Mouse (Mus musculus) cerebellum, adult 9-10 months (tissue): Measurements from ENCODE around the gene Elof1.
"Not testable (repeated sequence)": the region's sequence is repeated elsewhere in the genome, so short reads cannot be mapped to it uniquely, and the experiment has no call there.

Source experiments
- DNase-seq: peaks from one replicate; pipeline ENCODE4 v3.0.0; 2022

The Elof1 gene

GRCm38 (mm10) chr9:22087034-22087618, 29.8 kb downstream of the Elof1 start:
- no peak for DNase-seq

DNA sequence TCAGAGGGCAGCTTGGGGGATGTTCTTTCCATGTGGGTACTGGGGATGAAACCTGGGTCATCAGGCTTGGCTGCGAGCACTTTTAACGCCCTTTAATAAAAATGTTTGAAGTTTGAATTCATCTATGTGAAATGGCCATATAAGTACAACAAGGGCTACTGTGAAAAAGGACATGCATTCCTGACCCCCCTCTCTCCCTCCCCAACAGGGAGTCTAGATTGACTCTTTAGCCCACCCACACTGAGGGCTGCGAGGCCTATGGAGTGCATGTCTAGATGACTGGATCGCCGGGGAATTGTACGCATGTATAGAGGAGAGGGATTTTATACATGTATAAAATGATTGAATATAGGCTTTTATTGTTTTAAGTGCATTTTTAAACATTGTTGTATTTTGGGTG, 31.0 kb downstream of the Elof1 start:
- no peak for DNase-seq

DNA sequence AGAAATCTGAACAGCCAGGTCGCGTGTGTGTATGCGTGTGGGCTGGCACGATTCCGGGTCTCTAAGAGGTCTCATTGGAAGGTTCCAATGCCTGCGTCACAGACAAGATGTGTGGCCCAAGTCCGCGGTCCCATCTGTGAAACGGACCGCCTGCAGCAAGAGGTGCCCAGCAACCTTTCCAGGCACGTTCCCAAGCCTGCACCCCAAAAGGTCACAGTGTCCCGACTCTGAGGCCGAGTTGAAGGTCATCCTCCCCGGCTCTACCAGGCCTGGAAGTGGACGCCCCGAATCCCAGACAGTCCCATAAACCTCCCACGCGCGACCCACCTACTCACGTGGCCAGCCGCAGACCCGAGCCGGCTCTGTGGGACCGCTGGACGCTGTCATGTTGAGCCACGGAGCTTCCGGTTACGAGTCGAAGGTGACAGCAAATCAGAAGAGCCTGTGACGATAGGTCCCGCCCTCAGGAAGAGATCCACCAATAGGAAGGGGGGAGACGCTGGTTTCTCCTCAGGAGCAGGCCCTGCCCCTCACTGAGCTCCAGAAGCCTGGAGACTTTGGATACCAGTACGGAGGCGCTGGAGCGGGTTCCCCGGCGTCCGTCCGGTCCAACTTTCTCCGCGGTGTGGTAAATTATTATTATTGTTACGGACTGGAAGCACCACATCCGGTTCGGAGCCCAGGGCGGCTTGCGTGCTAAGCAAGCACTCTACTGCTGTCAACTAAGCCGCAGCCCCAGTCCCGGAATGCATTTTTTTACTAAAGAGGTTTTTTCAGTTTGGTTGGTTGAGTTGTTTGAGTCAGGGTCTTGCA, 31.7 kb downstream of the Elof1 start, which contains the start of gene Ecsit:
Ecsit (minus strand) TSS at position 417 of the 813 bp plus-strand sequence.
- DNase-seq: peak; percentile 98

GRCm38 (mm10) chr9:22084667-22085021, 32.3 kb downstream of the Elof1 start:
- no peak for DNase-seq

GRCm38 (mm10) chr9:22076223-22076622, 40.7 kb downstream of the Elof1 start:
- DNase-seq: peak; percentile 29

DNA sequence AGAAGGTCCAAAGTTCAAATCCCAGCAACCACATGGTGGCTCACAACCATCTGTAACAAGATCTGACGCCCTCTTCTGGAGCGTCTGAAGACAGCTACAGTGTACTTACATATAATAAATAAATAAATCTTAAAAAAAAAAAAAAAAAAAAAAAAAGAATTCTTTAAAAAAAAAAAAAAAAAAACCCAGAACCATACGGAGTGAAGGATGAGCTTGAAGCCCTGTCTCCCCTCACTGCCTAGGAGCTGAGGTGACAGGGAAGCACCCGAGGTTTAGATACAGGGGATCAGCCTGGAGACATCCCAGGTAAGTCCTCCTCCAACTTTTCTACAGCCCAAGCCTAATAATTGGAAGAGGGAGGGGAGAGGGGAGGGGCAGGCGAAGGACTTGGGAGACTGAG, 41.2 kb downstream of the Elof1 start:
- not testable (repeated sequence) for DNase-seq

GRCm38 (mm10) chr9:22072276-22072675, 44.7 kb downstream of the Elof1 start:
- DNase-seq: peak; percentile 77

DNA sequence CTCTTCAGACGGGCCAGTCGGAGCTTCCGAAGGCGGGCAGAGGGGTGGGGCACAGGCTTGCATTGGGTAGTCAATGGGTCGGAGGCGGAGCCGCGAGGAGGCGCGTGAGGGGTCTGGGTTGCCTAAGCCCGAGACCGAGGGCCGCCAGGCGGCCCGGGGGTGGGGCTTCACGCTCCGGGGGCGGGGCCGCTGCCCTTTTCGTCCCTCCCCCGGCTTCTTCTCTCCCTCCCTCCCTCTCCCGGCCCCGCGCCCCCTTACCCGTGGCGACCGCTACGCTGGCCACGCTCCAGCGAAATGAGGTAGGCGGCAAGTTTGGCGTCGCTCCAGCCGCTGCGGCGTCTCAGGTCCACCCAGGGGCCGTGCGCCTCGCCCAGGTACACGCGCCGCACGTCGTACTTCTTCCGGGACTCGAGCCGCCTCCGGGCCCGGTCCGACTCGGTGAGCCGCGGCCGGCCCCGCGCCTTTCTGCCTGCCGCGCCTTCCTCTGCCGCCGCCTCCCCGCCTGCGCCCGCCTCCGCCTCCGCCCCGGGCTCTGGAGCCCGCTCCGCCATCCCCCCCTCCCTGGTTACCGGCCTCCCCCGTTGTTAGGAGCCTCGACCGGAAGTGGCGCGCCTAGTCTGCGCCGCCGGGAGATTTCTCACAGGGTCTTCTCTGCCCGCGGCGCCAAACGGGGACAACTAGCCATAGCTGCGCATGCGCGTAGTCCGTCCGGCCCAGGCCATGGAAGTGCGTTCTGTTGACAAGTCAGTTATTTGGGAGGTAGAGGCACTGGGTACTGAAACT, 46.0 kb downstream of the Elof1 start, which contains the start of the genes Gm49318 and Zfp653:
Gm49318 (minus strand) TSS at position 469 of the 783 bp plus-strand sequence.
Zfp653 (minus strand) TSS at position 586 of the 783 bp plus-strand sequence.
- peak; percentile 97 for DNase-seq

GRCm38 (mm10) chr9:22069881-22070553, 47.0 kb downstream of the Elof1 start:
- DNase-seq: peak; percentile 67

DNA sequence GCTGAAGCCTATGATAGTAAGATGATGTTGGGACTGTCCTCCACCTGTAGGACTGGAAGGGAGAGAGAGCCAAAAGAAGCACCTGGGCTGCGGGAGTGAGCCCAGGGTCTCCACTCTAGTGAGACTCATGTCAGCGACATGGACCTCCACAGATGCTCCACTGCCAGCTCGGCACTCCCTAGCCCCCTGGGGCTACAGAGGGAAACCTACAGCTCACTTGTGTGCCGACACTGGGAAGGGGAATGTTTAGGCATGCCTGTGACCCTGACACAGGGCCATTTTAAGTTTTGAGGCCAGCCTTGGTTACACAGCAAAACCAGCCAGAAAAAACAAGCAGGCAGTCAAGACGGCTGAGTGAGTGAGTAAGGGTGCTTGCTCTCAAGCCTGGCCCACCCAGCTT, 49.8 kb downstream of the Elof1 start:
- DNase-seq: peak; percentile 49

DNA sequence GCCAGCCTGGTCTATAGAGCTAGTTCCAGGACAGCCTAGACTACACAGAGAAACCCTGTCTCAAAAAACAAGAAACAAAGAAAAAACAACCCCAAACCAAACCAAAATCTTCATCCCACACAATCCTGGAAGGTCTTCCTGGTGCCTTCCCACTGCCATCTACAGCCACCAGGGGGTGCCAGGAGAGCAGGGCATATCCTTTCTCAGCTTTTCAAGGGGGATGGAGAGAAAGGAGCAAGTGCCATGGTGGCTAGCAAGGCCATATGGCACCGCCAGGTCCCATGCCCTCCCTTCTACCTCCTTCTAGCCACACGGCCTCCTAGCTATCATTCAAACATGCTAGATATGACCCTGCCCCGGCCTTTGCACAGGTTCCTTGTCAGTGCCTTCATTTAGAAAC, 50.5 kb downstream of the Elof1 start:
- peak; percentile 73 for DNase-seq

GRCm38 (mm10) chr9:22065642-22066041, 51.3 kb downstream of the Elof1 start:
- DNase-seq: peak; percentile 53

GRCm38 (mm10) chr9:22064341-22064740, 52.6 kb downstream of the Elof1 start:
- peak; percentile 95 for DNase-seq
